Mouse (Mus musculus): ENCODE data around the gene Hist1h3i.
A peak's percentile ranks its signal among the peaks of the same experiment; 100 is the strongest.

Hist1h3i gene

DNA sequence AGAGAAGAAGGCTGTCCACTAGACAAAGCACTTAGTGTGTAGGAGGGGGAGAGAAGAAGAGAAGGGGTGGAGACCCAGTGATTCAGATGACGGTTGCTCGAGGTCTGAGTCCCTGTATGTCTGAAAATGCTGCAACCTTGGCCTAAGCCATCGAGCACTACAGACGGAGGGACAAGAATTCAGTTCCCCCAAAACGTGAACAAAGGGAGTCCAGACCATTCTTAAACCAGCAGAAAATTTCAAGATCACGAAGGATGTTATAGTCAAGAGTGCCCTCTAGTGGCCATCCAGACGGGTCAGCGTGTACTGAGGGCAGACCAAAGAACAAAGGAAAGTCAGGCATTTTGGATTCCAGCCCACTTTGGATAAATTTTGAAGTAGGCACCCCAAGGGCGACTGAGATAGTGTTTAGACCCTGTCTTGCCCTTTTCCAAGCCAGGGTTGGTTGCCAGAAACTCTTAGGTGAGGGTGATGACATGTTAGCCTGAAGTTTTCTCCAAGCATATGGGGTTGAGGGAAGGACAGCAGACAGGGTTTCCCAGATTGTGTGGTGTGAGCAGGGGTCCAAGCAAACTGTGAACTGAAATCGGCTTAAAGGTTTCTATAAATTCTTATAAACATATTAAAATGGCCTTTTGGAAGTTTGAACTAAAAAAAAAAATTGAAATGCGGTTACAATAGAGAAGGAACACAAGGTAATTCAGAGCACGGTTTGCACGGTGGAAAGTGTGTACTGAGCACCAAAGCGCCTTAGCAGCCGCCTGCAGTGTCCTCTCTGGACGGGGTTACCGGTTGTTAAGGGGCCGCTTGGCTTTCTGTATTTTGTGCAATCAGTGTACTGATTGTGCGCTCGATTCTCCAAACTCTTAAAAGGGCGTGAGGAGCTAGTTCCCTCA lies 48.9 kb downstream of the Hist1h3i start:
- DNase-seq, result peak; percentile 76 to 85

DNA sequence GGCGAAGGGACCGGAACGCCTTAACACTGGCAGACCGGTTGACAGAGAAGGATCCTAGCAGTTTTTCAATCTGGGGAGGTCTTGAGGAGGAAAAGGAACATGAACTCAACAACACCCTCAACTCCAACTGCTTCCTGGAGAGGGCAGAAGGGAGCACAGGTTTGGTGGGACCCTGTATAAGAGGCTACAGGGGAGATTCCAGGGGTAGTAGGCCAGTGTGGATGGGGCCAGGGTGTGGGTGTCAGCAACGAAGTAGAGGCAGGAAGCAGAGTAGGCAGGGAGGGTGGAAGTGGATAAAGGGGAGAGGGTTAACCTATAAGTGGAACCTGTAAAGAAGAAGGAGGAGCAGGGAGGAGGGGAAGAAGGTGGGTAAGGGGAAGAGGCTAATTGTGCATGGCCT lies 49.7 kb downstream of the Hist1h3i start:
- peak; percentile 32 to 49 for DNase-seq

Data from kidney, postnatal 4 days (tissue).